Mouse (Mus musculus) kidney, postnatal 0 days (tissue): ENCODE data around the gene Ak1. TPM values are rescaled to one million over a fixed set of nuclear protein-coding genes. Genes with fewer than 3 reads are reported as not detected.

Experiments
- ATAC-seq: fragments of 200-750 bp; cut with Nextera tagmentation; replicated peaks from 2 replicates; pipeline ENCODE4 v1.8.0; 2017; ENCODE audit warnings: low read depth, moderate number of reproducible peaks, moderate TSS enrichment, moderate library complexity; ENCODE audit not compliant: low FRiP score
- DNase-seq: peaks from one replicate; pipeline ENCODE4 v3.0.0-alpha.2; 2016; ENCODE audit warnings: low spot score
- H3K27ac ChIP-seq: fragments of 300-500 bp; sonication (generic); 2 replicates; pipeline ENCODE4 v1.5.1; 2014; ENCODE audit warnings: mild to moderate bottlenecking
- H3K27me3 ChIP-seq: fragments of 300-500 bp; sonication (generic); 2 replicates; pipeline ENCODE4 v1.6.1; 2014; ENCODE audit warnings: low read length, mixed read lengths; ENCODE audit not compliant: insufficient read depth
- H3K36me3 ChIP-seq: fragments of 300-500 bp; sonication (generic); 2 replicates; pipeline ENCODE4 v1.6.1; 2014; ENCODE audit warnings: low read length, mixed read lengths; ENCODE audit not compliant: insufficient read depth
- H3K4me1 ChIP-seq: fragments of 300-500 bp; sonication (generic); replicated peaks from 2 replicates; pipeline ENCODE4 v1.6.1; 2014; ENCODE audit warnings: antibody characterized with exemption, low read length, mixed read lengths; ENCODE audit not compliant: insufficient read depth
- H3K4me2 ChIP-seq: fragments of 300-500 bp; sonication (generic); 2 replicates; pipeline ENCODE4 v1.6.1; 2014; ENCODE audit warnings: mild to moderate bottlenecking, low read length, moderate library complexity, mixed read lengths
- H3K4me3 ChIP-seq: fragments of 300-500 bp; sonication (generic); replicated peaks from 2 replicates; pipeline ENCODE4 v1.5.1; 2014; ENCODE audit warnings: low read depth, low read length
- H3K9ac ChIP-seq: fragments of 300-500 bp; sonication (generic); 2 replicates; pipeline ENCODE4 v1.6.1; 2014; ENCODE audit warnings: low read depth, low read length
- H3K9me3 ChIP-seq: fragments of 300-500 bp; sonication (generic); replicated peaks from 2 replicates; pipeline ENCODE4 v1.6.1; 2016; ENCODE audit warnings: low read length, inconsistent platforms, mixed read lengths
- CTCF ChIP-seq: IDR thresholded peaks from 2 replicates; pipeline ENCODE4 v1.5.1; 2016; ENCODE audit warnings: antibody characterized with exemption, low read depth, mild to moderate bottlenecking, moderate library complexity
- WGBS: fragments of 180-500 bp; shearing (Covaris S2); extraction: QIAGEN DNeasy Blood & Tissue Kit; methylation state at CpG from one replicate; pipeline ENCODE4 v1.1.7; 2014; 5-methylcytosine and 5-hydroxymethylcytosine counted together
- polyA plus RNA-seq: library from polyadenylated mRNA; unstranded; fragments of >200 nt; fragmentation: Nextera tagmentation; extraction: Ambion mirVana; gene quantifications from 2 replicates; pipeline ENCODE4 v1.2.1, GENCODE M21; 2015

Ak1 gene
- polyA plus RNA-seq, 1 experiment from 2014 or later: 38.7 TPM

GRCm38 (mm10) chr2:32587731-32588321, 33.7 kb upstream of the Ak1 start:
- H3K4me2 ChIP-seq: peak overlapping the region; percentile 70
- peaks cover 4% of the 10 kb centered on the region for H3K4me1 ChIP-seq
- H3K27me3 ChIP-seq: no peaks in the 10 kb centered on the region
- no peak for TF ChIP-seq CTCF
- 16% methylated on average over 9 of the region's 9 CpGs for WGBS
- ATAC-seq: no peak
- peak; percentile 51 for DNase-seq
- H3K36me3 ChIP-seq: no peaks in the 10 kb centered on the region
- peak overlapping the region; percentile 57 for H3K4me3 ChIP-seq
- no peaks in the 10 kb centered on the region for H3K9me3 ChIP-seq
- peak overlapping the region; percentile 68; the same call in 1 of the 2 replicates for H3K27ac ChIP-seq
- H3K9ac ChIP-seq: peak overlapping the region; percentile 67

- Histone ChIP-seq H3K36me3 (no peaks in the 10 kb centered on the region), H3K9ac (no peak overlapping the region), H3K4me3 (no peak overlapping the region), H3K4me1 (peaks cover 4% of the 10 kb centered on the region; the same call in 1 of the 2 replicates), H3K27me3 (no peaks in the 10 kb centered on the region), H3K27ac (no peak overlapping the region), H3K4me2 (0 out of 2 replicates have a peak overlapping the region, but pooled peaks have one; percentile 13), H3K9me3 (no peaks in the 10 kb centered on the region)
- ATAC-seq (no peak), DNase-seq (no peak)
- WGBS: 61% methylated on average over 11 of the region's 11 CpGs
- TF ChIP-seq CTCF: no peak
Measured at GRCm38 (mm10) chr2:32589213-32589795, 32.3 kb upstream of the Ak1 start.

DNA sequence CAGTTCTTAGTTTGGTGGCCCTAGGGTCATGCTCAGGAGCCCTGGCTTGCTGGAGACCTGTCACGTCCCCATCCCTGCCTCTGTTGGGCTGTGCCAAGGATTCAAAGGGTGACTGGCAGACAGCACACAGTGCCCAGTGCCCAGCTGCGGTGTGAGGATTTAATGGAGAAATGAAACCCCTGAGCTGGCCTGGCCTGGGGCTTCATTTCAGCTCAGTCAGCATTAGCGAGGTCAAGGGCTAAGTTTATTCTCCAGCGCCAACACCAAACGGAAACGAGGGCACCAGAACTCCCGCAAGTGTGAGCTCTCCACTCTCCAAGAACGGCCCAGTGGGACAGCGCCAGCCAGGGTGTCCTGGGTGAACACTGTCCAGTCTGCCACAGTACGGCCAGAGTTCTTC, 31.3 kb upstream of the Ak1 start:
- Histone ChIP-seq H3K36me3 (peaks cover 6% of the 10 kb centered on the region; the same call in 1 of the 2 replicates), H3K4me3 (no peak overlapping the region)

DNA sequence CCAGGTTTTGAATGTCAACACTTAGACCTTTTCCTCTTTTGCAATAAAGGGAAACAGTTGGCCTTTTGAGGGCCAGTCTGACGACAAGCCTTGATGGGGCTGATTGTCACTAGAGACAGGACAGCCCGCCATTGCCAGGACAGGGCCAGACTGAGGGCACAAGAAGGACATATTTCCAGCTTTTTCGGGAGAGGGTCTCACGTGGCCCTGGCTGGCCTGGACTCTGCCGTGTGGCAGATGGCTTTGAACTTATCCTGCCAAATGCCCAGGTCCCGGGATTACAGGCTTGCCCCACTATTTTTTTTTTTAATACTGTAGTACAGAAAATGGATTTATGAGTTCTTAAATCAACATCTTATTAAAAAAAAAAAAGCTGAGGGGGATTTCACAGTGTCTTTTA, 30.3 kb upstream of the Ak1 start:
- 52% methylated on average over 6 of the region's 6 CpGs for WGBS
- no peak for TF ChIP-seq CTCF
- Histone ChIP-seq H3K9ac (no peak overlapping the region), H3K36me3 (peaks cover 6% of the 10 kb centered on the region; the same call in 1 of the 2 replicates), H3K4me1 (peaks cover 4% of the 10 kb centered on the region; the same call in 1 of the 2 replicates), H3K4me2 (no peak overlapping the region), H3K27ac (no peak overlapping the region), H3K4me3 (no peak overlapping the region), H3K9me3 (no peaks in the 10 kb centered on the region), H3K27me3 (no peaks in the 10 kb centered on the region)
- ATAC-seq: no peak
- no peak for DNase-seq

More for the DNA sequence above, 31.3 kb upstream of the Ak1 start:
- Histone ChIP-seq H3K27ac (no peak overlapping the region), H3K9ac (no peak overlapping the region), H3K4me1 (peaks cover 4% of the 10 kb centered on the region; the same call in 1 of the 2 replicates), H3K27me3 (no peaks in the 10 kb centered on the region), H3K4me2 (no peak overlapping the region), H3K9me3 (no peaks in the 10 kb centered on the region)
- DNase-seq (no peak), ATAC-seq (no peak)
- WGBS: 61% methylated on average over 10 of the region's 10 CpGs
- no peak for TF ChIP-seq CTCF

- Histone ChIP-seq H3K9me3 (no peaks in the 10 kb centered on the region), H3K9ac (no peak overlapping the region), H3K36me3 (peaks cover 6% of the 10 kb centered on the region; the same call in 1 of the 2 replicates)
Measured at GRCm38 (mm10) chr2:32596725-32597124, 24.8 kb upstream of the Ak1 start.

GRCm38 (mm10) chr2:32597248-32597647, 24.3 kb upstream of the Ak1 start:
- WGBS: 89% methylated on average over 5 of the region's 5 CpGs

More at GRCm38 (mm10) chr2:32596725-32597124, 24.8 kb upstream of the Ak1 start:
- Histone ChIP-seq H3K4me3 (no peak overlapping the region), H3K4me2 (no peak overlapping the region), H3K27me3 (no peaks in the 10 kb centered on the region), H3K27ac (no peak overlapping the region), H3K4me1 (no peaks in the 10 kb centered on the region)
- TF ChIP-seq CTCF: no peak
- WGBS: 89% methylated on average over 13 of the region's 13 CpGs
- DNase-seq: no peak
- ATAC-seq: no peak

More at GRCm38 (mm10) chr2:32597248-32597647, 24.3 kb upstream of the Ak1 start:
- Histone ChIP-seq H3K36me3 (peaks cover 6% of the 10 kb centered on the region; the same call in 1 of the 2 replicates), H3K27me3 (no peaks in the 10 kb centered on the region), H3K9ac (no peak overlapping the region), H3K4me3 (no peak overlapping the region), H3K4me2 (no peak overlapping the region), H3K27ac (no peak overlapping the region), H3K4me1 (peaks cover 5% of the 10 kb centered on the region), H3K9me3 (no peaks in the 10 kb centered on the region)
- DNase-seq: no peak
- ATAC-seq: no peak
- TF ChIP-seq CTCF: no peak
